Mouse (Mus musculus): ENCODE measurements around the gene Stk32c.

DNA sequence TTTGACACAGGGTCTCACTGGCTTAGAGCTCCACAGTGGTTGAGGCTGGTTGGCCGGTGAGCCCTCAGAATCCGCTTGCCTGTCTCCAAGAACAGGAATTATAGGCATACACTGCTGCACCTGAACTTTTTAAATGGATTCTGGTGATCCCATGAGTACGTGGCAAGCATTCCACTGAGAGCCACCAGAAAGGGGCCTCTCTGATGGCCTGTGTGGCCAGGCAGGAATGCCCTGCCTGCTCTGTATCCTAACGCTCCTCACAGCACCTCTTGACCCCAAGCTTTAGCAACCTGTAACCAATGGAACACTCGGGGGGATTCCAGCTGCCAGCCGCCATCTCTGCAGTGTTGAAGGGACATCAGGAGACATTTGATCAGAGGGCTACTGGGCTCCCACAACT is 1.3 kb downstream of the Stk32c start:
- TF ChIP-seq CTCF (conservative IDR thresholded peaks at IDR 0.05; ENCODE audit: low read length): no peak
- no peak for TF ChIP-seq NANOG (IDR thresholded peaks at IDR 0.05; ENCODE audit: borderline replicate concordance, low read length)
